Mouse (Mus musculus): ENCODE measurements around the gene 1600002K03Rik. TPM values are rescaled to one million over a fixed set of nuclear protein-coding genes. Genes with fewer than 3 reads are reported as not detected.
A peak's percentile ranks its signal among the peaks of the same experiment; 100 is the strongest.

Gene 1600002K03Rik
- polyA plus RNA-seq, 1 experiment from 2014 or later = 23.6 TPM

GRCm38 (mm10) chr10:80145896-80146295 lies 26.8 kb upstream of the 1600002K03Rik start:
- 73% methylated on average over 6 of the region's 6 CpGs for WGBS
- H3K4me2 ChIP-seq (ENCODE audit: low read depth, low read length) = peak overlapping the region; percentile 56; the same call in 1 of the 2 replicates
- H3K4me3 ChIP-seq (ENCODE audit: low read length) = peak overlapping the region; percentile 11; the same call in 1 of the 2 replicates
- ATAC-seq = no peak
- no peaks in the 10 kb centered on the region for H3K27me3 ChIP-seq (replicated peaks; ENCODE audit: control insufficient read depth, insufficient read depth, low read length)
- H3K27ac ChIP-seq (ENCODE audit: low read length) = peak overlapping the region; percentile 100
- peaks cover 19% of the 10 kb centered on the region for H3K36me3 ChIP-seq (ENCODE audit: control insufficient read depth, insufficient read depth, low read length)
- H3K9me3 ChIP-seq (ENCODE audit: control insufficient read depth, low read length) = no peaks in the 10 kb centered on the region
- H3K9ac ChIP-seq (ENCODE audit: low read depth, low read length) = peak overlapping the region; percentile 87
- peaks cover 50% of the 10 kb centered on the region for H3K4me1 ChIP-seq (ENCODE audit: control insufficient read depth, insufficient read depth, low read length)

- 67% methylated on average over 4 of the region's 4 CpGs for WGBS
- Histone ChIP-seq H3K4me3 (ENCODE audit: low read length) (peak overlapping the region; percentile 96), H3K4me1 (ENCODE audit: control insufficient read depth, insufficient read depth, low read length) (peaks cover 51% of the 10 kb centered on the region)
These were observed 26.2 kb upstream of the 1600002K03Rik start for GRCm38 (mm10) chr10:80146568-80147011.

GRCm38 (mm10) chr10:80147146-80147718 lies 25.5 kb upstream of the 1600002K03Rik start:
- H3K36me3 ChIP-seq (ENCODE audit: control insufficient read depth, insufficient read depth, low read length) = peaks cover 19% of the 10 kb centered on the region
- peak overlapping the region; percentile 87 for H3K9ac ChIP-seq (ENCODE audit: low read depth, low read length)
- H3K4me3 ChIP-seq (ENCODE audit: low read length) = peak overlapping the region; percentile 96
- H3K4me1 ChIP-seq (ENCODE audit: control insufficient read depth, insufficient read depth, low read length) = peaks cover 57% of the 10 kb centered on the region
- H3K27ac ChIP-seq (ENCODE audit: low read length) = peak overlapping the region; percentile 100
- no peak for ATAC-seq
- no peaks in the 10 kb centered on the region for H3K9me3 ChIP-seq (ENCODE audit: control insufficient read depth, low read length)
- peak overlapping the region; percentile 56 for H3K4me2 ChIP-seq (ENCODE audit: low read depth, low read length)
- H3K27me3 ChIP-seq (replicated peaks; ENCODE audit: control insufficient read depth, insufficient read depth, low read length) = no peaks in the 10 kb centered on the region
- 60% methylated on average over 5 of the region's 5 CpGs for WGBS

More at GRCm38 (mm10) chr10:80146568-80147011, 26.2 kb upstream of the 1600002K03Rik start:
- H3K27me3 ChIP-seq (replicated peaks; ENCODE audit: control insufficient read depth, insufficient read depth, low read length) = no peaks in the 10 kb centered on the region
- no peak for ATAC-seq
- no peaks in the 10 kb centered on the region for H3K9me3 ChIP-seq (ENCODE audit: control insufficient read depth, low read length)
- peak overlapping the region; percentile 56; the same call in 1 of the 2 replicates for H3K4me2 ChIP-seq (ENCODE audit: low read depth, low read length)
- H3K9ac ChIP-seq (ENCODE audit: low read depth, low read length) = peak overlapping the region; percentile 87
- H3K27ac ChIP-seq (ENCODE audit: low read length) = peak overlapping the region; percentile 100
- peaks cover 19% of the 10 kb centered on the region for H3K36me3 ChIP-seq (ENCODE audit: control insufficient read depth, insufficient read depth, low read length)

- no peaks in the 10 kb centered on the region for H3K27me3 ChIP-seq (replicated peaks; ENCODE audit: control insufficient read depth, insufficient read depth, low read length)
- H3K4me3 ChIP-seq (ENCODE audit: low read length) = peak within 1 kb of the TSS; percentile 96
- H3K27ac ChIP-seq (ENCODE audit: low read length) = peak within 1 kb of the TSS; percentile 100
- under 1% methylated on average over 36 of the region's 42 CpGs for WGBS
- H3K9ac ChIP-seq (ENCODE audit: low read depth, low read length) = peak within 1 kb of the TSS; percentile 87
- H3K36me3 ChIP-seq (ENCODE audit: control insufficient read depth, insufficient read depth, low read length) = peaks cover 19% of the 10 kb centered on the region
- peak within 1 kb of the TSS; percentile 56 for H3K4me2 ChIP-seq (ENCODE audit: low read depth, low read length)
- H3K9me3 ChIP-seq (ENCODE audit: control insufficient read depth, low read length) = no peaks in the 10 kb centered on the region
- peaks cover 60% of the 10 kb centered on the region for H3K4me1 ChIP-seq (ENCODE audit: control insufficient read depth, insufficient read depth, low read length)
- peak; percentile 54 for ATAC-seq
These were observed 24.8 kb upstream of the 1600002K03Rik start, which contains the start of gene Midn for GRCm38 (mm10) chr10:80147719-80148601. Midn (plus strand) TSS chr10:80148272.

- H3K4me1 ChIP-seq (ENCODE audit: control insufficient read depth, insufficient read depth, low read length) = peaks cover 62% of the 10 kb centered on the region
- peak; percentile 54 for ATAC-seq
These were observed 24.0 kb upstream of the 1600002K03Rik start for GRCm38 (mm10) chr10:80148610-80149290.

GRCm38 (mm10) chr10:80149291-80150225 lies 23.2 kb upstream of the 1600002K03Rik start:
- no peaks in the 10 kb centered on the region for H3K9me3 ChIP-seq (ENCODE audit: control insufficient read depth, low read length)
- H3K9ac ChIP-seq (ENCODE audit: low read depth, low read length) = peak overlapping the region; percentile 98
- H3K4me3 ChIP-seq (ENCODE audit: low read length) = peak overlapping the region; percentile 96
- peaks cover 64% of the 10 kb centered on the region for H3K4me1 ChIP-seq (ENCODE audit: control insufficient read depth, insufficient read depth, low read length)
- peak; percentile 72 for ATAC-seq
- no peaks in the 10 kb centered on the region for H3K27me3 ChIP-seq (replicated peaks; ENCODE audit: control insufficient read depth, insufficient read depth, low read length)
- H3K4me2 ChIP-seq (ENCODE audit: low read depth, low read length) = peak overlapping the region; percentile 83
- WGBS = under 1% methylated on average over 88 of the region's 88 CpGs
- peaks cover 26% of the 10 kb centered on the region for H3K36me3 ChIP-seq (ENCODE audit: control insufficient read depth, insufficient read depth, low read length)
- peak overlapping the region; percentile 100 for H3K27ac ChIP-seq (ENCODE audit: low read length)

More at GRCm38 (mm10) chr10:80148610-80149290, 24.0 kb upstream of the 1600002K03Rik start:
- H3K9ac ChIP-seq (ENCODE audit: low read depth, low read length) = peak overlapping the region; percentile 87
- H3K9me3 ChIP-seq (ENCODE audit: control insufficient read depth, low read length) = no peaks in the 10 kb centered on the region
- peak overlapping the region; percentile 56 for H3K4me2 ChIP-seq (ENCODE audit: low read depth, low read length)
- WGBS = under 1% methylated on average over 56 of the region's 57 CpGs
- H3K27me3 ChIP-seq (replicated peaks; ENCODE audit: control insufficient read depth, insufficient read depth, low read length) = no peaks in the 10 kb centered on the region
- H3K27ac ChIP-seq (ENCODE audit: low read length) = peak overlapping the region; percentile 100
- peaks cover 23% of the 10 kb centered on the region for H3K36me3 ChIP-seq (ENCODE audit: control insufficient read depth, insufficient read depth, low read length)
- H3K4me3 ChIP-seq (ENCODE audit: low read length) = peak overlapping the region; percentile 96

GRCm38 (mm10) chr10:80150226-80151210 lies 22.2 kb upstream of the 1600002K03Rik start:
- ATAC-seq = no peak
- WGBS = under 1% methylated on average over 52 of the region's 71 CpGs
- H3K27me3 ChIP-seq (replicated peaks; ENCODE audit: control insufficient read depth, insufficient read depth, low read length) = no peaks in the 10 kb centered on the region
- H3K4me2 ChIP-seq (ENCODE audit: low read depth, low read length) = peak overlapping the region; percentile 83
- H3K4me3 ChIP-seq (ENCODE audit: low read length) = peak overlapping the region; percentile 96
- H3K4me1 ChIP-seq (ENCODE audit: control insufficient read depth, insufficient read depth, low read length) = peaks cover 66% of the 10 kb centered on the region
- peaks cover 30% of the 10 kb centered on the region for H3K36me3 ChIP-seq (ENCODE audit: control insufficient read depth, insufficient read depth, low read length)
- H3K9me3 ChIP-seq (ENCODE audit: control insufficient read depth, low read length) = no peaks in the 10 kb centered on the region
- peak overlapping the region; percentile 98 for H3K9ac ChIP-seq (ENCODE audit: low read depth, low read length)
- H3K27ac ChIP-seq (ENCODE audit: low read length) = peak overlapping the region; percentile 99
